Mouse (Mus musculus): ENCODE results near the gene Pikfyve.

DNA sequence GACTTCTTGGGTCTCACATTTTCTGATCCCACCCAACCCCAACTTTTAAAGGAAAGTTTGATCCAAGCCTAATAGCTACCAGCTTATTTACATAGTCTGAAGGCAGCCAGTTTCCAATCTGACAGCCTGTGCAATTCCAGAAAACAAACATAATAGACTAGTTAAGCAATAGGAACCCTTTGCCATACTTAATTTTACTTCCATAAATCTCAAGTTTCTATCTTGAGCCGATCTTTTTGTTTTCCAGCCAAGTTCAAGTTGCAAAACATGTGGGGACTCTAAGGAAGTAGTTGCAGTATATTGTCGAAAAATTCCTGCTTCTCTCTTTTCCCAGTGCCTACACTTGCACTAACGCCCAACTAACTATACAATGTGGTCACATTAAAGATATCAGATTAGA lies 9.0 kb upstream of the Pikfyve start:
- TF ChIP-seq GATA1 (IDR thresholded peaks at IDR 0.05; ENCODE audit: low read length) = no peak
- no peak for TF ChIP-seq TAL1 (IDR thresholded peaks at IDR 0.05; ENCODE audit: low read length)

All from erythroblast, embryonic 14.5 days (primary cell).